Mouse (Mus musculus) megakaryocyte, adult 5-6 weeks (primary cell): ENCODE measurements around the gene Rab1a. TPM values are rescaled to one million over a fixed set of nuclear protein-coding genes. Genes with fewer than 3 reads are reported as not detected.
A peak's percentile ranks its signal among the peaks of the same experiment; 100 is the strongest.

Experiments
- ATAC-seq: 2 replicates; pipeline ENCODE4 v1.8.0; 2016; ENCODE audit warnings: mild to moderate bottlenecking, inconsistent platforms; ENCODE audit not compliant: poor library complexity, severe bottlenecking
- total RNA-seq, 2 experiments: library from RNA; stranded (forward) in 1 of 2; stranded (reverse) in 1 of 2; fragments of 153-499, 151-499 nt in 1 of 2; fragments of 221-1000, 200-1000 nt in 1 of 2; gene quantifications; 2 replicates each; pipeline versions ENCODE4 v1.2.3 to v1.2.4; 2015 to 2017

The Rab1a gene
- total RNA-seq, 2 experiments from 2014 or later: 91.3 to 218 TPM

DNA sequence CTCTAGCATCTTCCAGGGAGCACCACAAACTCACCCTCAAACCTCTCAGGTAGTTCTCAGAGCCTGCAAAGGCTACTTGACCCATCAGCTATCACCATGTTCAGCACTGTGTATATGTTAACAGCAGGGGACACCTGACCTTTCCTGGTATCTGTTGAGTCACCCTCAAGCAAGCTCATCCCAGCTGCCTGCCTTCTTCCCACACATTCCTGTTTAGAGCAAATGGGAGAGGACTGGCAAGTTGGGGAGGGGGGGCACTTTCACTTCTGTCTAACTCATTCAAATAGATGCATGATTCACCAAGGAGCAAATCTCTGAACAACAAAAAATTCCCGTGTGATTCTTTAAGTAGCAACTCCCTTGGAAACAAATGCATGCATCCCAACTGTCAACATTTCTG, 45.4 kb downstream of the Rab1a start:
- no peak for ATAC-seq

- no peak for ATAC-seq
Observed at GRCm38 (mm10) chr11:20247146-20247855, 46.1 kb downstream of the Rab1a start.

GRCm38 (mm10) chr11:20248277-20248676, 47.0 kb downstream of the Rab1a start:
- no peak for ATAC-seq

DNA sequence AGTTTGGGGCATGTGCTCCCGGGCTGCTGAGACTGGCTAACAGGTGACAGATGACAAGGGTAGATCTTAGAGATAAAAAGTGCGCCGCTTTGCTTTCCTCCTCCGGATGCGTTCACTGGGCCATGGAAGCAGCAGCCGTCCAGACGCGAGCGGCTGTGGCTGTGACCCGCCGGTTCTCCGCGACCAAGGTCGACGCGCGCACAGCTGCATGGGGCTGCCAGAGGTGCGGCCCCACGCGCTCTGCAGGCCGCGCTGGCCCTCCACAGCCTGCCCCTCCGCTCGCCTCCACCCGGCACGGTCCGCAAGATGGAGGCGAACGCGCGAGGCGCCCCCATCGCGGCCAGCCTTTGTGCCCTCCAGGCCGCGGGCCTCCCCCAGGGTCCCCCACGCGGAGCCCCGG, 47.6 kb downstream of the Rab1a start:
- peak; percentile 40 for ATAC-seq

GRCm38 (mm10) chr11:20249296-20250110, 48.3 kb downstream of the Rab1a start, which contains the start of gene Cep68:
Cep68 (minus strand) TSS chr11:20249429.
- ATAC-seq: peak; percentile 99

DNA sequence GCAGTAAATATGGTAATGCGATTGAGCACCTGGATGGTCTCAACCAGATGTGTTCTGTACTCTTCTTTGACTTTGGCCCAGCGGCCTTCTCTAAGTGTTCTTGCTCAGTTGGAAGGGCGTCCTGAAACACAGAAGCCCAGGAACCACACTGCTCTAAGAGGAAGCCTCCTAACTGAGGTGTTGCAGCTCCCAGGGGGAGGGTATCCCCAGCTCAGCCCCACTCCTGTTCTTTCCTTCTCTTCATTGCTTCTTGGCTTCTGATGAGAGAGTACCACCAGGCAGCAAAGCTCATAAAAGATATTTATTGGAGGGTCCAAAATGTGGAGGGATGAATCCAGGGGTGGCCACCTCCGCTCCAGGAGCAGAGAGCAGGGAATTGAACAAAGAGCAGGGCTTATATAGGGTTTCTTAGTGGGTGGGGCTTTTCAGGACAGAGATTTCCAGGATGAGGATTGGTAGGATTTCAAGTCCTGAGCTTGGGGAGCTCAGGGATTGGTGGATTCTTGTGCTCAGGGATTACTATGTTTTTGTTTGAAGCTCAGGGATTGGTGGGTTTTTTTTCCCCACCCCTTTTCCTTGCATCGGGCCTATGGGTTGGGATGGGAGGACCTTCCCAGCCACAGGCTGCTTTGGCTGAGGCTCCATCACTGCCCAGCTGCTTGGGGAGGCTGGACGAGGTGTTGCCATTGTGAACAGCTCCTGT, 49.4 kb downstream of the Rab1a start:
- no peak for ATAC-seq

- no peak for ATAC-seq
Observed at GRCm38 (mm10) chr11:20253088-20253487, 51.9 kb downstream of the Rab1a start.

GRCm38 (mm10) chr11:20254791-20255190, 53.6 kb downstream of the Rab1a start:
- ATAC-seq: no peak

GRCm38 (mm10) chr11:20262628-20263380, 61.6 kb downstream of the Rab1a start:
- ATAC-seq: peak; percentile 59

GRCm38 (mm10) chr11:20269885-20270284, 68.7 kb downstream of the Rab1a start:
- no peak for ATAC-seq

- ATAC-seq: no peak
Observed at GRCm38 (mm10) chr11:20275974-20276373, 74.7 kb downstream of the Rab1a start.

Other genes starting within 250 kb of the Rab1a start
- 366 and 385 TPM in 2 replicates for gene Actr2, start 88.5 kb upstream of the Rab1a start, total RNA-seq (2015)
- 356 and 454 TPM in 2 replicates for gene Actr2, start 88.5 kb upstream of the Rab1a start, total RNA-seq (2017)
- gene Cep68, start 48.0 kb downstream of the Rab1a start, total RNA-seq (2015): 5.8 and 8.3 TPM in 2 replicates
- gene Cep68, start 48.0 kb downstream of the Rab1a start, total RNA-seq (2017): 7.4 and 7.6 TPM in 2 replicates
- gene Slc1a4, start 131.3 kb downstream of the Rab1a start, total RNA-seq (2015): not detected in 2 replicates
- 0.07 and 0.20 TPM in 2 replicates for gene Slc1a4, start 131.3 kb downstream of the Rab1a start, total RNA-seq (2017)